Mouse (Mus musculus) liver, postnatal 0 days (tissue): ENCODE results near the gene Edc4. TPM values are rescaled to one million over a fixed set of nuclear protein-coding genes. Genes with fewer than 3 reads are reported as not detected.

Source experiments
- ATAC-seq: fragments of 200-750 bp; cut with Nextera tagmentation; 2 replicates; pipeline ENCODE4 v1.8.0; 2017; ENCODE audit warnings: mild to moderate bottlenecking, moderate library complexity
- DNase-seq: peaks from one replicate; pipeline ENCODE4 v3.0.0-alpha.2; 2016
- H3K27ac ChIP-seq: fragments of 300-500 bp; sonication (generic); 2 replicates; pipeline ENCODE4 v1.5.1; 2014; ENCODE audit warnings: antibody characterized with exemption, moderate library complexity, mild to moderate bottlenecking, low read depth
- H3K27me3 ChIP-seq: fragments of 300-500 bp; sonication (generic); 2 replicates; pipeline ENCODE4 v1.6.1; 2014; ENCODE audit warnings: low read length, control low read depth, mixed read lengths; ENCODE audit not compliant: insufficient read depth
- H3K36me3 ChIP-seq: fragments of 300-500 bp; sonication (generic); replicated peaks from 2 replicates; pipeline ENCODE4 v1.6.1; 2014; ENCODE audit warnings: mild to moderate bottlenecking, control low read depth, low read length, moderate library complexity, mixed read lengths; ENCODE audit not compliant: insufficient read depth
- H3K4me1 ChIP-seq: fragments of 300-500 bp; sonication (generic); 2 replicates; pipeline ENCODE4 v1.6.1; 2014; ENCODE audit warnings: antibody characterized with exemption, mild to moderate bottlenecking, control low read depth; ENCODE audit not compliant: insufficient read depth
- H3K4me2 ChIP-seq: fragments of 300-500 bp; sonication (generic); 2 replicates; pipeline ENCODE4 v1.6.1; 2014; ENCODE audit warnings: low read depth, mild to moderate bottlenecking, low read length, moderate library complexity, mixed read lengths
- H3K4me3 ChIP-seq: fragments of 300-500 bp; sonication (generic); 2 replicates; pipeline ENCODE4 v1.5.1; 2014; ENCODE audit warnings: low read depth, low read length
- H3K9ac ChIP-seq: fragments of 300-500 bp; sonication (generic); replicated peaks from 2 replicates; pipeline ENCODE4 v1.6.1; 2014; ENCODE audit warnings: mild to moderate bottlenecking, moderate library complexity
- H3K9me3 ChIP-seq: fragments of 300-500 bp; sonication (generic); 2 replicates; pipeline ENCODE4 v1.6.1; 2016; ENCODE audit warnings: mild to moderate bottlenecking, control low read depth, low read length, mixed read lengths
- CTCF ChIP-seq: sonication (generic); IDR thresholded peaks from 2 replicates; pipeline ENCODE4 v1.5.1; 2016; ENCODE audit warnings: antibody characterized with exemption, low read depth
- EP300 ChIP-seq: IDR thresholded peaks from 2 replicates; pipeline ENCODE4 v1.6.1; 2016; ENCODE audit warnings: antibody characterized with exemption, low read depth, mild to moderate bottlenecking
- WGBS: fragments of 180-500 bp; shearing (Covaris S2); extraction: QIAGEN DNeasy Blood & Tissue Kit; methylation state at CpG from one replicate; pipeline ENCODE4 v1.1.7; 2014; ENCODE audit not compliant: insufficient replicate concordance; 5-methylcytosine and 5-hydroxymethylcytosine counted together
- polyA plus RNA-seq: library from polyadenylated mRNA; unstranded; fragments of >200 nt; fragmentation: Nextera tagmentation; extraction: Ambion mirVana; gene quantifications from 2 replicates; pipeline ENCODE4 v1.2.1, GENCODE M21; 2015

Edc4 gene
- polyA plus RNA-seq, 1 experiment from 2014 or later = 7.2 TPM

DNA sequence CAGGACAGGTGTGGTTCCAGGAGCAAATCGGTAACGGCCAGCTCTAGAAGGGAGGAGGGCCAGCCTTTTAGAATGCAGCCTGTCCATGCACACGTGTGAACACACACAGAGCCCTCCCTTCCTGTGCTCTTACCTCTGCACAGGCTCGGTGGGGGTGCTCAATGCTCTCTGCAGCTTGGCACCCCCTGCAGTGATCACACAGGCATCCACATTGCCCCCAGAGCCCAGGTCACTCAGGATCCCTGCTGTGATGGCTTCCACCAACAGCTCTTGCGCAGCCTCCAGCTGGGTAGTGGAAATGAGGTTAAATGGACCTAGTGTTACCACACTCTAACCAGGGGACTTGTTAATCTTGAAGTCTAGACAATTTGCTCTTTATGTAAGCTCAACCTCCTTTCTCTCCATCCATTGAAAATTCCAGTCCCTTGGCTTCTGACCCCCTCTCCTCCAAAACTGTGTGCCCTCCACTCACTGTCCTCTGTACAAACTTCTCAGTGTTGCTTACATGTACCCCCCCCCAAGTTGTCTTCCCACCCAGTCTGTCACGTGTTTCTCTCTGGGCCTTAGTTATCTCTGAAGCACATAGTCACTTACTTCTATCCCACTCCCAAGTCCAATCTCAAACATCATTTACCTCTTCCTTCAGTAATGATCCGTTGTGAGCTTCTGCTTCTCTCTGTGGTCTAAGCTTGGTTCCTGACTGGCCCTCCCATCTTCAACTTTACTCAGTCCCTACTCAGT is 55.4 kb downstream of the Edc4 start:
- H3K9ac ChIP-seq = peak overlapping the region; percentile 87; the same call in 1 of the 2 replicates
- H3K9me3 ChIP-seq = no peaks in the 10 kb centered on the region
- peaks cover 14% of the 10 kb centered on the region for H3K4me1 ChIP-seq
- no peak for ATAC-seq
- peak overlapping the region; percentile 92 for H3K4me2 ChIP-seq
- H3K36me3 ChIP-seq = peaks cover 21% of the 10 kb centered on the region
- H3K4me3 ChIP-seq = peak overlapping the region; percentile 58; the same call in 1 of the 2 replicates
- no peak for DNase-seq
- TF ChIP-seq CTCF (no peak), EP300 (no peak)
- H3K27ac ChIP-seq = peak overlapping the region; percentile 24; the same call in 1 of the 2 replicates
- H3K27me3 ChIP-seq = no peaks in the 10 kb centered on the region
- WGBS = 34% methylated on average over 7 of the region's 7 CpGs

DNA sequence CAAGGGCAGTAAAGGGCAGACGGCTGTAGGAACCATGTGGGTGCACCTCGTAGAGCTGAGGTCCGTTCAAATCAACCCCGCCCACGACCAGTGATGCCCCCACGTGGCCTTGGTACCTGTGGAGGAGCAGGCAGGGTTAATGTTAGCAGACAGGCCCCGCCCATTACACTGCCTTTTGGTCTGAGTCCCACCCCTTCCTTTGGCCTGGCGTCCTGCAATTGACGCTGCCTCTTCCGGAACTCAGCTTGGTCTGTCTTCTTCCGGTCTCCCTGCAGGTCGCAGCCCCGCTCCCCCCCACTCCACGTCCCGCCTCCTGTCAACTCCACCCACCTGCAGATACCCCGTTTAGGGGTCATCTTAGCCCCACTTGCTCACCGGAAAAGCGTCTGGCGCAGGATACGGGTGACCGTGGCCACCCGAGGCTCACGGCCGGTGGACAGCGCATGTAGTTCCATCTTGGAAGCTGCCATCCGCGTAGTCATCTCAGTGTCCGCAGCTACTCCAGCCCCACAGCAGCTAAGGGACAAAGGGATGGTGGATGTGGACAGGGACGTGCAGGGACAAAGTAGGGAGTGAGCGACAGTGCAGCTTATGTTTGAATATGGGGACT is 56.3 kb downstream of the Edc4 start:
- ATAC-seq = peak; percentile 80
- Histone ChIP-seq H3K36me3 (peaks cover 17% of the 10 kb centered on the region), H3K4me3 (peak overlapping the region; percentile 58), H3K27ac (peak overlapping the region; percentile 92), H3K9me3 (no peaks in the 10 kb centered on the region), H3K4me1 (peaks cover 14% of the 10 kb centered on the region), H3K9ac (peak overlapping the region; percentile 87), H3K4me2 (peak overlapping the region; percentile 92), H3K27me3 (no peaks in the 10 kb centered on the region)
- DNase-seq = peak; percentile 90
- WGBS = under 1% methylated on average over 30 of the region's 30 CpGs
- TF ChIP-seq EP300 (no peak), CTCF (no peak)

DNA sequence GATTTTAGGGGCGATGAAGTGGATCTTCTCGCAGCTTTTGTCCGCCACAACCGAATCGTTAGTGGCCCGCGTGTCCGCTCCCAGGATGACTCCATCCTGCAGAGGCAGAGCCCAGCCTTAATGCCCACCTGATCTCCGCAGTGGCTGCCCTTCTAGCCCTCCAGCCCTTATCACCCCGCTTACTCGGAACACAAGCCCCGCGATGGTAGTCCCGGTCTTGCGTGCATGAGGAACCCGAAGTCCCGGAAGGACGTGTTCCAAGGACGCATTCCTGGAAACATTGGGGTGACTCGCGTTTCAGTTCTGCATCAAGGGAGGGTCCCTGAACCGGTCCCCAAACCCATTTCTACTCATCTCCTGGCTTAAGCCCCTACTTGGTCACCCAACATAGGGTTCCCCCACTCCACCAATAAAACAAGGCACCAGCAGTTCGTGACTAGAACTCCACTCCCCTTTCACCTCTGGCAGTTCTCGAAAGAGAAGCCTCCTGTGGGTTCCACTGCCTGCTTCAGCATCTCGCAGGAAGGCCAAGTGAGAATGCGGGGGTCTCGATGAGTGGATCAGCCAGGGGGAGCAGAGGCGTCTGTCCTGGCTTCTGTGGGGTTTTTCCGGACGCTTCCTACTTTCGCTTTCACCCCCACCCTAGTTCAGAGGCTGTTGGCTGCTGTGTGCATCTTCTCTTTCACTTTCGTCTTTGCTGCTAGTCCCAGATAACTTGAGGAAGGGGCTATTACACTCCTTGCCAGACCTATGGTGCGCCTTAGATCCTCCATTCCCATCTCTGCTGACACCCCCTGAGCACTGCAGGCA is 57.0 kb downstream of the Edc4 start:
- H3K9ac ChIP-seq = peak overlapping the region; percentile 87
- peak; percentile 8 for ATAC-seq
- TF ChIP-seq CTCF (no peak), EP300 (no peak)
- peak overlapping the region; percentile 58 for H3K4me3 ChIP-seq
- H3K36me3 ChIP-seq = peaks cover 11% of the 10 kb centered on the region
- H3K9me3 ChIP-seq = no peaks in the 10 kb centered on the region
- H3K27ac ChIP-seq = peak overlapping the region; percentile 92
- DNase-seq = peak; percentile 58
- H3K4me2 ChIP-seq = peak overlapping the region; percentile 92
- H3K4me1 ChIP-seq = peaks cover 14% of the 10 kb centered on the region
- WGBS = 0% methylated on average over 33 of the region's 33 CpGs
- H3K27me3 ChIP-seq = no peaks in the 10 kb centered on the region

DNA sequence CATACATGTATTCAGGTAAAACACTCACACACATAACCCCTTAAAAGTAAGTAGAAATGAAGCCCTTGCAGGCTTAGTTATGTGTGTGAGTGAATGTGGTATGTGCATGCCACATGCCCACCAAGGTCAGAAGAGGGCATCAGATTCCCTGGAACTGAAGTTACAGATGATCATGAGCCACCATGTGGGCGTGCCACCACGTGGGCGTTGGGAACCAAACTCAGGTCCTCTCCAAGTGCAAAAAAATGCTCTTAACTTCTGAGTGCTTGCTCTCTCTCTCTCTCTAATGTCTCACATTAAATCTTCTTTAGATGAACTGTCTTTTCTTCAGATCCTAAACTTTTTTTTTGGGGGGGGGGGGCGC is 57.6 kb downstream of the Edc4 start, which contains the start of gene Psmb10:
Gene Psmb10 (minus strand): TSS at position 139 of the 364 bp plus-strand sequence.
- DNase-seq (peak; percentile 55), ATAC-seq (no peak)
- 5% methylated on average over 4 of the region's 4 CpGs for WGBS
- no peaks in the 10 kb centered on the region for H3K9me3 ChIP-seq
- H3K27me3 ChIP-seq = no peaks in the 10 kb centered on the region
- peak within 1 kb of the TSS; percentile 58 for H3K4me3 ChIP-seq
- H3K4me1 ChIP-seq = peaks cover 14% of the 10 kb centered on the region
- H3K4me2 ChIP-seq = peak within 1 kb of the TSS; percentile 92
- peak within 1 kb of the TSS; percentile 87 for H3K9ac ChIP-seq
- TF ChIP-seq EP300 = no peak
- TF ChIP-seq CTCF = peak; percentile 11; the same call in 1 of the 2 replicates
- peaks cover 11% of the 10 kb centered on the region for H3K36me3 ChIP-seq
- peak within 1 kb of the TSS; percentile 92 for H3K27ac ChIP-seq

DNA sequence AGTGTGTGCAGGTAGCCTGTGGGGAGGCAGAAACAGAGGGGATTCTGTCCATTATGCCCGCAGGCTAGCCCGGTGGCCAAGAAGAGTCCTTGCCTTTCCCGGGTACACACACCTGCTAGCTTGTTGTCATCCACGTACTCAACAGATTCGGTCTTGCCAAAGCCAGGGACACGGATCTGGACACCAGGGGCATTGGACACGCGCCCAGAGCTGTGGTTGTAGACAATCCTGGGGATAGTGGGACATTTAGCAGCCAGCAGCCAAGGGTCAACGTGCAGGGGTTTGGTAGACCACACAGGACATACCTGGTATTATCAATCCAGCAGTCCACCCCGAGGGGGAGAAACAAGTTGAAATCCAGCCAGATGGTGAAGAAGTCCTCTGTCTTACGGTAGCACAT is 61.3 kb downstream of the Edc4 start:
- WGBS = 73% methylated on average over 11 of the region's 11 CpGs
- TF ChIP-seq CTCF (no peak), EP300 (no peak)
- H3K4me3 ChIP-seq = peak overlapping the region; percentile 45
- DNase-seq (peak; percentile 69), ATAC-seq (peak; percentile 53)
- peak overlapping the region; percentile 57 for H3K9ac ChIP-seq
- H3K27ac ChIP-seq = peak overlapping the region; percentile 94
- peak overlapping the region; percentile 67 for H3K4me2 ChIP-seq
- no peaks in the 10 kb centered on the region for H3K9me3 ChIP-seq
- no peaks in the 10 kb centered on the region for H3K27me3 ChIP-seq
- peaks cover 17% of the 10 kb centered on the region for H3K36me3 ChIP-seq
- H3K4me1 ChIP-seq = peaks cover 5% of the 10 kb centered on the region; the same call in 1 of the 2 replicates
